Mouse (Mus musculus): ENCODE measurements around the gene Ccdc154.
"Not testable (repeated sequence)": the region's sequence is repeated elsewhere in the genome, so short reads cannot be mapped to it uniquely, and the experiment has no call there.

The Ccdc154 gene

DNA sequence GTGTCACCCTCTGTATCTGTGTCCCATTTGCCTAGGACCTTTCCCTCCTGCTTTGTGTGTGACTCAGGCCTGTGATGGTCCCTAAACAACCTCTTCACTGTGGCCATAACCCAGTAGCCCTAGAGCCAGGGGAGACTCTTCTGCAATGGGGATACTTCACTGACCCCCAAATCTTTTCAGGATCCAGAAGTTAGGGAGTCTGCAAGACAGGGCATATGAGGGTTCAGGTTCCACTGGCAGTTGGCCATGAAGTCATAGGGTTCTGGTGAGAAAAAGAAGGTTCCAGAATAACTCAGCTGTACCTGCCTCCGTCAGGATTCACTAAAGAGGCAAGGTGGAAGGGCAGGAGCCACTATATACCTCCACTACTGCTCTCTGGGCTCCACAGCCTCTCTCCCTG, at the start of gene Ccdc154:
TSS of gene Ccdc154 (plus strand) at position 301 of the 400 bp plus-strand sequence.
- DNase-seq: no peak

DNA sequence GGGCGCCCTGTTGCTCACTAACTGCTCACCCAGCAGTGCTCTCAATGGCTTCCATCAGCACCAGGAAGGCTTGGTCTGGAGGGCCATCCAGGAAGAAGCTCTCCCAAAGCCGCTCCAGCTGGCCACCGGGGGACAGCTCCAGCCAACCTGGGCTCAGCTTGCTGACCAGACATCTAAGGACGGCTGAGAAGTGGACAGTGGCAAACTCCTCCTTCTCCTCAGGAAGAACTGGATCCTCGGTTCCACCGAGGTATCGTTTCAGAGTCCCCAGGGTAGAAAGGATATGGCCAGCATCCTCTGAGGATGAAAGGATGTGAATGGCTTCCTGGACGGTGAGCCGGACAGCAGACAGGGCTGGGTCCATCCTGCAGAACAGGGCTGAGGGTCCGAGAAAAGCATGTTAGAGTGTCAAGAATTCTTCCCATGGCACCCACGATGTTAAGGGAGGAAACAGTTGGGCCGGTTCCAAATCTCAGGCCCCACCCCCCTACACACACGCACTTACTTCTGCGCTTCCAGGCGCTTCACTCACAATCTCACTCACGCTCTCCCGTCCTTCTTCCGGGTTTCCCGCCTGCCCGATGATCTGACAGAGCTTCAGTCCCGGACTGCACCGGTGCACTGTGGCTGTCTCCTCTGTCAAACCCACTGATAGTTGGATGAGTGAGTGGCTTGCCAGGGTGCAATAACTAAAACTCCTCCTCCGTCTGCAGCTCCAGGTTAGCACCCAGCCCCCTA, 47.2 kb upstream of the Ccdc154 start:
- DNase-seq: peak; percentile 92

DNA sequence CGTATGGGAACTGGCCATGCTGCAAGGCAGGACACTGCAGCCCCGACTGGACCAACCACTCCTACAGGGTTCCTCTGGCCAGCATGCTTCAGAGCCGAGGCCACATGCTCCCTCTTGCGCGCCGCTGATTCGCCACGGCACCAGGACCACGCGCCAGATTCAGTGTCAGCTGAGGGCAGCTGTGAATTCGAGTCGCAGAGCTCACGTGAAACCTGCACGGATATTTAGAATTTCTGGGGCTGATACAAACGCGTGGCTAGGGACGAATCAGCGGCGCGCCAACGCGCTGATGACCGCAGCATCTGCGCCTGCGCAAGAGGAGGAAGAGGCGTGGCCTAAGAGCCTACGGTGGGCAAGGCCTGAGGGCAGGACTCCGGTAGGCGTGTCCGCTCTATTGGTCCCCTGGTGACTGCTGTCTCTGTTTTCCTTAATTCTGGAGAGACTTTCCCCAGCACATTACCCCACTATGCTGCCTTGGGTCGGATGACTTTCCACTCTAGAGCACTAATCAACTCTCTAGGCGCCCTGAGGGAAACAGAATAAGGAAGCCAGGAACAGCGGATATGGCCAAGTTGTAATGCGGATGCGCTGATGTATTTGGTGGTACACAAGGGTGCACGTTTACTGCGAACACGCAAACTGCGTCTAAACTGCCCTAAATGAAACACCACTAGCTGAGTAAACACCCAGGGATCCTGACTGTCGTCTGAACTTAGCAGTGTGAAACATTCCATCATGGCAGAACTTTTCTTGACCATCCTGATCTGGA, 46.4 kb upstream of the Ccdc154 start, which contains the start of gene Telo2:
TSS of gene Telo2 (minus strand) at position 304 of the 769 bp plus-strand sequence.
- peak; percentile 99 for DNase-seq

DNA sequence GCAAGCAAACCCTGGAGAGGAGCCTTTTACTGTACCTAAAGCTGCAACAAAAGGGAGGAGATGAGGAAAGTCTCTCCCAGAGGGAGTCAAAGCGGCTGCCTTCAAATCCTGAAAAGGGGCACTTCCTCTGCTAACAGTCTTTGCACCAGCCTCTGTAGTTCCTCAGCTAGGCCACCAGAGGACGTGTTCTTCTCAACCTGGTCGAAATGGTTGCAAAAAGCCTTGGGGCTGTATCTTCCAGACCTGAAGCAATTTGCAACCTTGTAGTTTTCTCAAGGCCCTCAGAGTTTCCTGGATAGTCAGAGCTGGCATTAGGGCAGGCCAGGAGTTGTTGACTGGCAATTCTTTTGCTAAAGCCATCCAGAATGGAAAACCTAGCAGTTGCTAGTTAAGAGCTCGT, 45.0 kb upstream of the Ccdc154 start:
- DNase-seq: no peak

DNA sequence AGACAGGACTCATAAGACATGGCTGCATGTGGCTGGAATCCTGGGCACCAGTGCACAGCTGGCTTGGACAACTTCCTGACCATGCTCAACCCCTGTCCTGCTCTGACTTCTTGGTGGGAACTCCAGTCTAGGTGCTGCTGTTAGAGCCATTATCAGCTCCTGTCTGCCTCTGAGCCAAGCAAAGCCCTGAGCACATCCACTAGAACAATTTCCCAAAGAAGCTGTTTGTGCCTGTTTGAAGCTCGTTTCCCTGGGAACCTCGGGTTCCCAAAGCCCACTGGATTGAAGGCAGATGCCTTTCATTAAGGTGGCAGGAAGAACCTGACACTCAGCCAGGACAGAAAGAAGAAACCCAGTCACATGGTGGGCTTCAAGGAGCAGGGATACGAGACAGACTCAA, 41.9 kb upstream of the Ccdc154 start, which contains the start of gene Ptx4:
TSS of gene Ptx4 (plus strand) at position 355 of the 400 bp plus-strand sequence.
- DNase-seq: peak; percentile 95

DNA sequence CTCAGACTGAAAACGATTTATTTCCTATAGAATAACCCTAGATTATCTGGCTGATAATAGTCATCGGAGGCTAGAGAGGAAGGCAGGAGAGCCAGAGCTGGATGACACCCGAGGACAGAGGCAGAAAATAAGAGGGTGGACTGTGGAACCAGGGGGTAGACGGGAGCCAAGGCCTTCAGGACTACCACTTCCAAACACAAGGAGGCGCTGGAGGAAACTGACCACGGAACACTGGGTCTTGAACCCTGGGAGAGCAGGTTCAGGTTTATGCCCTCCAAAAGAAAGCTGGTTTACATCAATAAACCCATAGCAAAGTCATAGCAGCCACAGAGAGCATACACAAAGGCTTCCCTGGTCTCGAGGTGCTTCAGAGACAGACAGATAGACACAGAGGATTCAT, 38.3 kb upstream of the Ccdc154 start:
- no peak for DNase-seq

DNA sequence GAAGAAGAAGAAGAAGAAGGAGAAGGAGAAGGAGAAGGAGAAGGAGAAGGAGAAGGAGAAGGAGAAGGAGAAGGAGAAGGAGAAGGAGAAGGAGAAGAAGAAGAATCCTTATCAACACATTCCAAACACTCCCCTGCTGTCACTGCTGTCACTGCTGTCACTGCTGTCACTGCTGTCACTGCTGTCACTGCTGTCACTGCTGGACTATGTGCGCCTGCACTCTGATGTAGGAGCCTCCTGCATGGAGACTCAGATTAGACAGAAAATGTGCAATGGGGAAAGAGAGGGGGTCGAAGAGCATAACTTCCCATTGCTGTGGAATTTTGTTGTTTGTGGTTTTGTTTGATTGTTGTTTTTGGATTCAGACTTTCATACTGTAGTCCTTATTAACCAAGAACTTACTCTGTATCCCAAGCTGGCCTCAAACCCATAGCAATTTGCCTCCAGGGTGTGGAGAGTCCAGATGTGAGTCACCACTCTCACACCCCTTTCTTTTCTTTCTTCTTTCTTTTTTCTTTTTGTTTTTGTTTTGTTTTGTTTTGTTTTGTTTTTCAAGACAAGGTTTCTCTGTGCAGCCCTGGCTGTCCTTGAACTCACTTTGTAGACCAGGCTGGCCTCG, 36.7 kb upstream of the Ccdc154 start:
- not testable (repeated sequence) for DNase-seq

DNA sequence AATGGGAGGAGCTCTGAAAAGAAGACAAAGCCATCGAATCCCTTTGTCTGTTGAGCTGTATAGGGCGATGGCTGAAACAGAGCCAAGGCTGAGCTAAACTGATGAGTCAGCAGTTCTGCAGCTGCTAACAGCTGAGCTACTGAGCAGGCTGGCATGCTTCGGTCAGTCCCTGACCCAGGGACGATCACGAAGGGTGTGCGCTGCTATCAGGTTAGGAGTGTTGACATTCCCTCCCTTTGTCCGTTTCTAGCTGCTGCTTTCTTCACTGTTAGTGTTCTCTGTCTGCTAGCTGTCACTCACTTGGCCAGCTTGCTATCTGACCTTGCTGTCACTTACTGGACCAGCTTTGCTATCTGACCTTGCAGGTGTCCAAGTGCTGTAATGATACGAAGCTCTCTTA, 35.2 kb upstream of the Ccdc154 start:
- peak; percentile 91 for DNase-seq

DNA sequence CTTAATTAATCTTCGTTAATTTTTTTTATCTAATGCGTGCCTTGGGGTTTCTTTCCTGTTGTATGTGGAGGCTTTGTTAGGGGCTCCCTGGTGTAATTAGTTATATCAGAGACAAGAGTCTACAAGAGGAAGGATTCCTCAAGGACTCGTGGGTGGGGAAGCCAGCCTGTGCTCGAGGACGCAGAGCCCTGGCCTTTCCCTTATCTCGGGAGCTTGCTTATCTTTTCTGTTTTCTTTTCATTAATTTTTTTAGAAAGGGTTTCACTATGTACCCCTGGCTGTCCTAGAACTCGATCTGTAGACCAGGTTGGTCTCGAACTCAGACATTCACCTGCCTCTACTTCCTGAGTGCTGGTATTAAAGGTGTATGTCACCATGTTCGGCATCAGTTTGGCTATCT, 34.6 kb upstream of the Ccdc154 start:
- no peak for DNase-seq

DNA sequence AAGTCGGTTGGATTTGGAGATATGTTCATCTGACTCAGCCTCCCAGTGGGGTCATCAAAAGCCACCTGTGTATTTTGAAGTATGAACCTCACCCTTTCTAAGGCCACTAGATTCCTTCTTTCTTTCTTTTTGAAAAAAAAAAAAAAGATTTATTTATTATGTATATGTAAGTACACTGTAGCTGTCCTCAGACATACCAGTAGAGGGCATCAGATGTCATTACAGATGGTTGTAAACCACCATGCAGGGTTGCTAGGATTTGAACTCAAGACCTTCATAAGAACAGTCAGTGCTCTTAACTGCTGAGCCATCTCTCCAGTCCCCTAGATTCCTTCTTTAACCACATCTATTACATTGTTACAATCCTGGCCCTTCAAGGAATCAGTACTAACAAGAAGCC, 32.2 kb upstream of the Ccdc154 start:
- no peak for DNase-seq

DNA sequence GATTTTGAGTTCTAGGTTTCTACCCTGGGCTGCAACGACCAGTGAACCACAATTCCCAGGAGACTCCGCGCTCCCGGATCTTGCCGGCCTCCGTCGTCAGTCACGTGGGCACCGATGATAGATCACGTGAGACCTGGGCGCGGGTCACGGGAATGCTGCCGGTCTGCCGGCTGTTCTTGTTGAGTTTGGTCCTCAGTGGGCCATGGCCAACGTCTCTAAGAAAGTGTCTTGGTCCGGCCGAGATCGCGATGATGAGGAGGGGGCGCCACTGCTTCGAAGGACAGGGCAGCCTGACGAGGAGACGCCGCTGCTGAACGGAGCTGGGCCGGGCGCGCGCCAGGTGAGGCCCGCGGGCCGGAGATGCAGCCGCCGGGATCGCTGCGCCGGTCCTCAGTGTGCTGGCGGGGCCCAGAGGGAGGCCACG, 29.0 kb upstream of the Ccdc154 start, which contains the start of gene Clcn7:
TSS of gene Clcn7 (plus strand) at position 117 of the 424 bp plus-strand sequence.
- peak; percentile 99 for DNase-seq

DNA sequence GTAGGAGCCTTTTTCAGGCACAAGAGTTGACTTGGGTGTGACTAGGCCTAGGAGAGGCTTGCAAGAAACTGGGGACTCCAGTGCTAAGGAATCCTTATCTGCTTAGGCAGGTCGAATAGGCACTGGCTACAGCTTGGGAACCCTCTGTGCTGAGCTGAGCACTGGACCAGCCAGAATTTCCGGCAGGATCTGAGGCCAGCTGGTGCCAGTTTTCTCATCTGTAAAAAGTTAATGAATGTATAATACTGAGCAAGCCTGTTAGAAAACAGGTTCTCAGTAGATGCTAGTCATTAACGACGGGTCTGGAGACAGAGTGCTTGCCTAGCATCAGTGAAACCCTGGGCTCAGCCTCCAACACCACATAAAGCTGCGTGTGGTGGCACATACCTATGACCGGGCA, 26.6 kb upstream of the Ccdc154 start:
- DNase-seq: no peak

DNA sequence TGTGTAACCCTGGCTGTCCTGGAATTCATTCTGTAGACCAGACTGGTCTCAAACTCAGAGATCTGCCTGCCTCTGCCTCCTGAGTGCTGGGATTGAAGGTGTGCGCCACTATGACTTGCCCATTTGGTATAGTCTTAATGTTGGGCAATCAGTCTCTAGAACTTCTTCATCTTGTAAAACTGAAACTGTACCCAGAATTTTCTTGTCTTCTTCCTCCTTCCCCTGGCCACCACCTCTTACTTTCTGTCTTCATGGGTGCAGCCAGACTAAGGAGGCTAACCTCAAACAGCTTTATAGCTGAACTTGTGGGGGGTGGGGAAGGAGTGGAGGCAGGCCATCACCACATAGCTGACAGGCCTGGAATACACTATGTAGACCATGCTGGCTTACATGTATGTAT, 23.5 kb upstream of the Ccdc154 start:
- DNase-seq: no peak

DNA sequence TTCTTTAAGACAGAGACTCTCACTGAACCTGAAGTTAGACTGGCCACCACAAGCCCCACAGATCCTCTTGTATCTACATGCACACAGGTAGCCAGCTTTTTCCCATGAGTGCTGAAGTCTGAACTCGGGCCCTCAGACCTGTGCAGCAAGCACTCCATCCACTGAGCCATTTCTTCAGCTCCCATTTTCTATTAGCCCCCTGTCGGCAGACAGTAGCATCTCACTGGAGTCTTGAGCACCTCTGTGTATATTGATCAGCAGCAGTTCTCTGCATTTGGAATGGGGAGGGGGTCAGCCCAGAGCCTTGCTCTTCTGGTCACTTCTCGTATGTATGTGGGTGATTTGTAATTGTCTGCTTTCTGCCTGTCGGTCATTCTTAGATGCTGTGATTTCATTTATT, 22.3 kb upstream of the Ccdc154 start:
- DNase-seq: no peak

DNA sequence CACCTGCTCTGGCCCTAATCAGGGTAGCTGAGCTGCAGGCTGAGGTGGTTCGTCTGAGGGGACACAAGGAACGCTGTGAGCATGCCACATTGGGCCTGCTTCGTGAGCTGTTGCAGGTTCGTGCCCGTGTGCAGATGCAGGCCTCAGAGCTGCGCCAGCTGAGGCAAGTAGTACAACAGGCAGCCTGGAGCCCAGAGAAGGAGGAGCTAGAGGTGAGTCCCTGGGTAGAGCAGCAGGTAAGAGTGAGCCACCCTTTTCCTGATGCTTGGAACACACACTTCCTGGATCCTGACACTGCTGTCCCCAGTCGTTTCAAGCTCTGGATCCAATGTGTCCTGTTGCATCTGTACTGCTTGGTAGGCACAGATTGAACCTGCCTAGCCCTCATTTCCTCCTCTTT, 1.1 kb downstream of the Ccdc154 start:
- DNase-seq: no peak

DNA sequence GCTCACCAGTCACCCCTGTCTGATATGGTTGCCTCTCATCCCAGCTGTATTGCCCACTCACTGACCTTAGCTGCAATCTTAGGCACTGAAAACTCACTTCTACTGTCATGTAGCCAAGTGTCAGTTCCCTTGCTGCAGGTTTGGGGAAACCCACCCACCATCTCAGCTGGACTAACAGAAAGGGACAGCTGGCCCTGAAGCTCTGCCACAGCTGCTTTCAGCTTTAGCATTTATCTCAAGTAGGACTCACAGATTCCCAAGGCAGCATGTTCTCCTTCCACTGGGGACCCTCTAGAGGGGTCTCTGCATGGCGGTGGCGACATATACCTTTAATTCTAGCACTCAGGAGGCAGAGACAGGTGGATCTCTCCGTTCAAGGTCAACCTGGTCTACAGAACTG, 2.5 kb downstream of the Ccdc154 start:
- no peak for DNase-seq

DNA sequence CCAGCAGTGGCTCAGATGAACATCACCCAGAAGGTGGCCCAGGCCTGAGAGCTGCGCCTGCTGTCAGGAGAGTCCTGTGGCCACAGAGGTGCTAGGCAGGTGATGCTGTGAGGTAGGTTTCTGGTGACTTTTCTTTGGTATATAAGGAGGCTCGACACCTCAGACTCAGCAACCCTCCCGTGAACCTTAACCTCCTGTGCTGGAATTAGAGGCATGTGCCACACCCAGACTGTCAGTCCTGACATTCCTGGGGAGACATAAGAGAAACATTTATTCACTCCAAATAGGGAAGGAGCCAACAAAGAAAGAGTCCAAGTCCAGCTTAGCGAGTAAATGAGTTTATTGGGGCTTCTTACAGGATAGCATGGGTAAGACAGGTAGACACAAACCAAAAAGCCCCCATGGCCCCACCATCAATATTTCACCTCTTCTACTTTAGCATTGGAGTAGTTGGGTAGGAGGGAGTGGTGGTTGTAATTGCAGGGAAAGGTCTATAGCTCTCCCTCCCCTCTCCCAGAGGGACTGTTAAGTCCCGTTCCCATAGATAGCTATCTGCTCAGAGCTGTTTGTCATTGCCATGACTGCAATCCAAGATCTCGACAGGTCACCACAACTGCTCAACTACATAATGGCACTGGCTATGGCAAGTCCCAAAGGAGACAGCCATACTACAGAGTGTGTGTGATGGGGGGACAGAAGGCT, 3.9 kb downstream of the Ccdc154 start:
- DNase-seq: no peak

DNA sequence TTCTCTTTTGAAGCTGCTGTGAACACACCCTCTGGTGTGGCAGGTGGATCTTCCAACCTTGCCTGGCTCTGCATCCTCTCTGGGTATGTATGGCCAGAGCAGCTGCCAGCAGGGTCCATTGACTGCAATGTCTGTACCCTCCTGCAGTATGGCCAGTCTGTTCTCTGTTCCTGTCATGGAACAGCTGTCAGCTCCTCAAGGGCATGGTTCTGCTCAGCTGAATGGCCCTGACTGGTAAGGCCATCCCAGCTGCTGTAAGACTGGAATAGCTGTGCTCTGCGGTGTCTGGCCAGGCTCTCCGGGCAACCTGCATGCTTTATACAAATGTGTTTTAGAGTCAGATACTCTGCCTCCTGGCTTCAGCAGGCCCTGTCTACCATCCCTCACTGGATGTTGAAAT, 7.4 kb downstream of the Ccdc154 start:
- DNase-seq: no peak

DNA sequence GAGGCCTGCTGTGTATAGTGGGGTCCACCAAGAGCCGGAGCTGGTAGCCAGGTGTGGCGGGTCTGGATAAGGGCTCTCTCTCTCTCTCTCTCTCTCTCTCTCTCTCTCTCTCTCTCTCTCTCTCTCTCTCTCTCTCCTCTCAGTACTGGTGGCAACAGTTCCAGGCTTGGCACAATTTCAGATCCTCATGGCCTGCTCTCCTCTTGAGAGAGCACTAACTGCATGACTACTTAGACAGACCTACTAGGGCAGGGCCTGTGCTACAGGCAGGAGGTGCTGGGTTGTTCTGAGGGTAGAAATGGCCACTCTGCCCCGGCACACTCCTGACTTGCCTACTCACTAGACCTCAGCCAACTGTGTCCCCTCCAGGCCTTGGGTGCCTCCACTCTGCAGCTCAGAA, 10.3 kb downstream of the Ccdc154 start:
- DNase-seq: no peak

DNA sequence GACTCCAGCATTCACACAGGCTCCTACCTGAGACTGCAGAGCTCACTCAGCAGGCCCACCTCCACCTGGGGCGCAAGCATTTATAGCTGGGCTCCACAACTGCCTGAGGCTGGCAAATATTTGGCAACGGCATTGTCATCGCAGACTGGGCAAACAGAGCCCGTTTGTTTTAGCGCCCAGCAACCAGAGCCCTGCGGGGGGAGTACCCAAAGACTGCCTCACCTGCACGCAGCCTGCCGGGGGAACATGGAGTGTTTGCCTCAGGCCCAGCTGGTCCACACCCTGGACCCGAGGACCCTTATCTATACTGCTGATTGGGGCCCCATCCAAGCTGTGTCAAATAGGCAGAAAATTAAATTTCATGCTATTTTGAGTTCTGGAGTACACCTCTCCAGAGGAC, 13.2 kb downstream of the Ccdc154 start, which contains the start of gene Gm38655:
TSS of gene Gm38655 (minus strand) at position 61 of the 400 bp plus-strand sequence.
- DNase-seq: no peak

DNA sequence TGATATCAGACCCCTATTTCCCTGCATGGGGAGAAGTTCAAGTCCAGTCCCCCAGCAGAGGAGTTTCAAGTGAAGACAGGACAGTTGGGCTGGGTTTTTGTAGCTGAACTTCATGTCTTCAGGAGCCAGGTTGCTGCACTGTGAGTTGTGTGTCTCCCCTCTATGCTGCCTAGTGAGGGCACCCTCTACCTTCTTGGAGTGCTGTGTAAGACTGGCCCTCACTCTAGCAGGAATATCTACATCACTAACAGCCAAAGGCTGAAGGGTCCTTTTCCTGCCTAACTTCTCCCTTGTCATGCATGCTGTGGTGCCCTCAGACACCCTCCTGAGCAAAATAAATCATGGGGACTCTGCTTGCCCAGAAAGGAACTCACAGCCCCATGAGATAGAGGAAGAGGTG, 21.0 kb downstream of the Ccdc154 start:
- no peak for DNase-seq

DNA sequence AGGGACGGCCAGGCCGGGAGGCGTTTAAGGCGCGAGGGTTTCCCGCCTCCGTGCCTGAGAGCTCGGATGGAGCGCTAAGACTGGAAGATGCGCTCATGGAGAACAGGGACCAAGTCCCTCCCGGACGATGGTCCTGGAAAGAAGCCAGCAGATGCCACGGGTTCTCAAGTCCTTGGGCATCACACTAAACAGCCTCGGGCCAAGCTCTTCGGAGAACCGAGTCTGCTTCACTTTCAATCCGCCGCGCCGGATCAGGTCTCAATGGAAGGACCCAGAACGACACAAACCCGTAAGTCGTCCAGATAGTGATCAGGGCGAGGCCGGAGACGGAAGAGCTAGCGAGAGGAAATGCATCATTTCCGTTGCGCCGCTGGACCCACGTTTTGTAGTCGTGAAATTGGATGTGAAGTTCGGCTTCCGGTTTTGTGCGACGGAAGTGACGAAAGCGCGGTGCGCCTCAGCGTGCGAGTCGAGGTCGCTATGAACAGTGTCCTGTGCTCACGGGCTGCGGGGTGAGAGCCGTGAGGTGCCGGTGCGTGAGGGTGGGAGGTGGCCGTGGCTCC, 21.9 kb downstream of the Ccdc154 start, which contains the start of gene BC003965:
TSS of gene BC003965 (plus strand) at position 426 of the 563 bp plus-strand sequence.
- peak; percentile 99 for DNase-seq
